Mouse (Mus musculus) hematopoietic stem cell, adult 5-6 weeks (primary cell): ENCODE measurements at regions not wholly inside any gene's neighbourhood (a gene's known extent, or its start where the extent isn't known, plus 50 kb on each side); places are given as distances from the start of the nearest gene placed in this dataset.
A peak's percentile ranks its signal among the peaks of the same experiment; 100 is the strongest.

Experiments used
- ATAC-seq, 2 experiments: fragments of 125-278 bp in 1 of 2; replicated peaks in 1 of 2; 2 replicates each; pipeline ENCODE4 v1.8.0; 2016 to 2017; ENCODE audit warnings: inconsistent platforms in 2 of 2, mild to moderate bottlenecking in 2 of 2, moderate number of reproducible peaks in 2 of 2, low read depth in 1 of 2, moderate TSS enrichment in 1 of 2; ENCODE audit not compliant: low FRiP score in 2 of 2, poor library complexity in 2 of 2, severe bottlenecking in 2 of 2, insufficient read depth in 1 of 2, low TSS enrichment in 1 of 2

DNA sequence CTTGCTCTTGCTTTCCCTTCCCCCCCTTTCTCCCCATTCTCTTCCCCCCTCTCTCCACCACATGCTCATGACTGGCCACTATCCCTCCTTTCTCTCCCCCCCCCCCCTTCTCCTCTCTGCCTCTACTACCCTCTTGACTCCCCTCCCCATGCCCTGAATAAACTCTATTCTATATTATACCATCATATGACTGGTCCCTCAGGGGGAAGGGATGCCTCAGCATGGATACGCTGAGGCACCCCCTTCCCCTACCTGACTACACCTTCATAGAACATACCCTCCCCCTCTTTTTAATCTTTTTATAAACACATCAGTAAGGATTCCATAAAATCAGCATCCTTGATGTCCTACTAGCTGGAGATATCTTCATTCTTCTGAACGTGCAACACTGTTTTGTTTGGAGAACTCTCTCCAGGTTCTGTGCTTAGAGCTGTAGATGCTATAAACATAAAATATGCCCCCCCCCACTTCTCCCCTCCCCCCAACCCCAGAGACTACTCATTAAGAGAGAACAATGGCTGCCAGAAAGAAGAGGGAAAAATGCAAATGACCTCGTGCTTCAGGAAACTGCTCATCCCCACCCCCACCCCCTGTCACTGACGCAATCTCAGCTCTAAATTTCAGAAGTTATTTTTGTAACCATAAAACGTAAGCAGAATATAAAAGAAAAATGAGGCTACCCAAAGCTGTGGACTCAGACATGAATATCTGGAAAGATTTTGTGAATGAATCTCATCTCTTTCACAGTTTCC, 102.3 kb downstream of the Pja2 start:
- no peak for ATAC-seq

- no peak for ATAC-seq
Observed at GRCm38 (mm10) chr17:64214599-64214998, 117.1 kb downstream of the Pja2 start.

DNA sequence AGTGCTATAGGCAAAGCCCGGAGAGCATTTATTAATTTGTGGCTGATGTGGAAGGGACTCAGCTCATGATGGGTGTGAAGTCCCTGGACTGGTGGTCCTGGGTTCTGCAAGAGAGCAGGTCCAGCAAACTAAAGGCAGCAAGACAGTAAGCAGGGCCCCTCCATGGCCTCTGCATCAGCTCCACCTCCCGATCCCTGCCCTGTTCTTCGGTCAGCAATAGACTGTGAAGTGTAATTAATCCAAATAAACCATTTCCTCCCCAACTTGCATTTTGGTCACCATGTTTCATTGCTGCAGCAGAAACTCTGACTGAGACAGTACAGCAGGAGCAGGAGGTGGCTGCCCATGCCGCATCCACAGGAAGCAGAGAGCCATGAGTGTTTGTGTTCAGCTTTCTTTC, 118.5 kb downstream of the Pja2 start:
- no peak for ATAC-seq

DNA sequence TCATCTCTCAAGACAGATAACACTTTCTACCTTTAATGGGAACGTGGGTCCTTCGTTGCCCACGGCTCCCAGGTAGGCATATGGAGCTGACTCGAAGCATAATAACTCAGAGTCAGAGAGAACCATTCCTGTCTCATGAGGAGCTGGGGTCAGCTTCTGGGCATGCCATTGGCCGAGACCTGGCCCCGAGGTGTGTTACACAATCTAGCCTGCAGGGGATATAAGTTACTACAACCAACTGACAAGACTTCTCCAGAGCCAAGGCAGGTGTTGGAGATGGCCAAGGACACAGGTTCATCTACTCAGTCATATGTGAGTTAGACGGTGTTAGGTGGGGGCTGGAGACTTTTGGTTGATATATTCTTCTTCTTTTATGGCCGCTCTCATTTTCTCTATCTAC, 120.4 kb downstream of the Pja2 start:
- no peak for ATAC-seq

DNA sequence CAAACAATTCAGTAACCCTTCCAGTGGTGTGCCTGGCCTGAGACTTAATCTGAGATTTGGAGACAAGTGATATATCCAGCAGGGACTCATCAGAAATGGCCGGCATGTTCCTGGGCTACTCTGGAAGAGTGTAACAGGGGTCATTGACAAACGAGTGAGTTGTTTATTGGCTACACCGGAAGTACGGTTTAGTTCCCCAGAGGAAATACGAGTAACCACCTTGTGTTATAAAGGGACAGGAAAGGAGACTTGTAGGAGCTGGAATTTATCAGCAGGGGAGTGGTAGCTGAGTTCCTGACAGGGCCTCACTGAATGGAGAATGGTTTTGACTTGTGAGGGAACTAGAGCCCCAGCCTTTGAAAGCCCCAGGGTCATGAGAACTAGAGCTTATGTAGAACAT, 121.3 kb downstream of the Pja2 start:
- no peak for ATAC-seq

DNA sequence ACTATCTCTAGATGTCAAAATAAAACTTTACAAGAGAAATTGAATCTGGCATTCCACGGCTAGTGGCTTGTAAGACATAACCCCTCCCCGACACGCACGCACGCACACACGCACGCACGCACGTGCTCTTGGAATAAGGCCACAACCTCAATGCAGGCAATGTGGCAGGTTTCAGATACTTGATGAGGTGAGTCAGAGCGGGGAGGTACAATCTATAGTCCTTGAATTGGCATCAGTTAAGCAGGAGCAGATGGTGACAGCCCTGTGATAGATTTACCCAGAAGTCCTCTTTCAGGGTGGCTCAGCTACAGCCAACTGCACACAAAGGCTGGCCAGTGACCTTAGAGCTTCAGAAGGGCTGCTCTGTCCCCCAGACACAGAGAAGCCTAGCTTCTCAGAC, 122.1 kb downstream of the Pja2 start:
- ATAC-seq, result no peak

GRCm38 (mm10) chr17:64208152-64208855, 123.4 kb downstream of the Pja2 start:
- ATAC-seq, result peak; percentile 44 to 70; a peak in 3 of 4 replicates

GRCm38 (mm10) chr17:64206196-64206718, 125.5 kb downstream of the Pja2 start:
- ATAC-seq, result no peak

DNA sequence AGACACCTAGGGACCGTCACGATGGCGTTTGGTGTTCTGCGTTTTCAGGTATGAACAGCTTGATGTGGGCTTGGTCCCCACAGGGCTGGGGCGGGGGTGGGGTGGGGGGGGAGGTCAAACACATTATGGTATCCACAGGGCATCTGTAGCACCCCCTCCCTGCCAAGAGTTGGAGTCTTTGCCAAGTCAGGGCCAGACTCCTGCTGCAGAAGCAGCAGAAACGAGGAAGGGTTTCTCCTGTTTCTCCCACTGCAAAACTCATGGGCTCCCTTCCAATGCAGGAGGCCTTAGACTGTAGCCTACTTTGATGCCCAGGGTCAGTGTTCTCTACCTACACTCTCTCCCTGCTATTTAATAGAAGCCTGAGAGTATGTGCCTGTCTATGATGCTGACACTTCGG, 128.1 kb downstream of the Pja2 start:
- ATAC-seq, result no peak

- ATAC-seq, result no peak
Observed at GRCm38 (mm10) chr17:64202248-64202647, 129.5 kb downstream of the Pja2 start.

- ATAC-seq, result peak; percentile 82 to 90
Observed at GRCm38 (mm10) chr17:64201609-64202008, 130.1 kb downstream of the Pja2 start.

DNA sequence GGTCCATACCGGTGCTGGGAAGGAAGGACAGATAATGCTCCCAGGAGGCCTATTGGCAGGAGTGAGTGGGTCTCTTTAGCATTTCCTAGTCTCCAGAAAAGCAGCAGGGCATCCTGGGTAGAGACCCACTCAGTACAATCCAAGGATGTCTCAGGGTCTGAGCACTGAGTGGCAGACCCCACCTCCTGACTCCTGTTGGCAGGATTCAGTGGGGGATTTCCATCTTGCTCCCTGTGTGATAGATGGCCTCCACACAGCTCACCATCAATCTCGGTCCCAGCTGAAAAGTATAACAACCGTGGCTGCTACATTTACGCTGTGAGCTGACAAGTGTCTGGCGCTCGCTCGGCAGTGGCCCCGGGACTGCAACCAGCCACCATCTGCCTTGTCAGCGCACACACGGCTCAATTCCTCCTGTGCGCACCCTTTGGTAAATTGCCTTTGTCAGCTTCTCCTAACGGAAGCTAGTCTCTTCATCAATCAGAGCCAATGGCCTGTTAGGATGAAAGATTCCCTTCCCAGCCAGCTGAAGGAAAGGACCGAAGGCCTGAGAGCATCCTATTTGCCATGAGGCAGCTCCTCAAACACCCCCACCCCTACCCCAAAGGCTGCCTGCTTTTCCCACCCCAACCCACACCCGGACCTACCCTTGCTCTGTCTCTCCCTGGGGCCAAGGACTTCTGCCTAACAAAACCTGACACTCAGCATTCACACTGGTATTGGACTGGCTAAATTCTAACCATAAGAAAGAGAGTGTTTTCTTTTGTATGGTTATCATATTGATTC, 131.4 kb downstream of the Pja2 start:
- no peak for ATAC-seq

- ATAC-seq, result no peak
Observed at GRCm38 (mm10) chr17:64199241-64199933, 132.3 kb downstream of the Pja2 start.

GRCm38 (mm10) chr17:64196437-64196836, 135.3 kb downstream of the Pja2 start:
- no peak for ATAC-seq

- ATAC-seq, result no peak
Observed at GRCm38 (mm10) chr17:64193055-64193454, 138.7 kb downstream of the Pja2 start.
